Mouse (Mus musculus) cerebellum, adult 2 months (tissue): Measurements from ENCODE around the gene Emilin2. TPM values are rescaled to one million over a fixed set of nuclear protein-coding genes. Genes with fewer than 3 reads are reported as not detected.

ENCODE experiments used
- DNase-seq, 2 experiments: peaks; one replicate each; pipeline ENCODE4 v3.0.0; 2021
- H3K27ac ChIP-seq: fragments of 200-500 bp; 2 replicates; pipeline ENCODE4 v1.5.1; 2012; ENCODE audit warnings: low read length, control low read depth, inconsistent platforms; ENCODE audit not compliant: insufficient read depth
- H3K27me3 ChIP-seq: fragments of 200-500 bp; 2 replicates; pipeline ENCODE4 v1.6.1; 2012; ENCODE audit warnings: inconsistent platforms, mild to moderate bottlenecking, low read length, moderate library complexity; ENCODE audit not compliant: control insufficient read depth, insufficient read depth
- H3K4me1 ChIP-seq: fragments of 200-500 bp; 2 replicates; pipeline ENCODE4 v1.6.1; 2011; ENCODE audit warnings: low read length; ENCODE audit not compliant: control insufficient read depth, insufficient read depth
- H3K4me3 ChIP-seq: fragments of 200-500 bp; replicated peaks from 2 replicates; pipeline ENCODE3; 2011; ENCODE audit warnings: mild to moderate bottlenecking, low read depth, low read length, control low read depth; ENCODE audit not compliant: insufficient read depth
- CTCF ChIP-seq: fragments of 200-500 bp; IDR thresholded peaks from 2 replicates; pipeline ENCODE4 v1.5.1; 2011; ENCODE audit warnings: low read depth, mild to moderate bottlenecking, control low read depth, low read length, moderate library complexity, borderline replicate concordance; ENCODE audit not compliant: insufficient read depth
- POLR2A ChIP-seq: fragments of 200-500 bp; IDR thresholded peaks from 2 replicates; pipeline ENCODE4 v1.6.1; 2011; ENCODE audit warnings: low read length, control low read depth, borderline replicate concordance; ENCODE audit not compliant: insufficient read depth
- WGBS: fragments of 180-500 bp; shearing (Covaris S2); methylation state at CpG from one replicate; pipeline ENCODE4 v1.1.7; 2018; 5-methylcytosine and 5-hydroxymethylcytosine counted together
- polyA plus RNA-seq: library from polyadenylated mRNA; depleted of rRNA; stranded (reverse); fragments of >200 nt; gene quantifications from 2 replicates; pipeline ENCODE4 v1.2.3, GENCODE M21; 2012; rRNA removed

Emilin2 gene
- polyA plus RNA-seq, 1 experiment = 4.5 TPM

DNA sequence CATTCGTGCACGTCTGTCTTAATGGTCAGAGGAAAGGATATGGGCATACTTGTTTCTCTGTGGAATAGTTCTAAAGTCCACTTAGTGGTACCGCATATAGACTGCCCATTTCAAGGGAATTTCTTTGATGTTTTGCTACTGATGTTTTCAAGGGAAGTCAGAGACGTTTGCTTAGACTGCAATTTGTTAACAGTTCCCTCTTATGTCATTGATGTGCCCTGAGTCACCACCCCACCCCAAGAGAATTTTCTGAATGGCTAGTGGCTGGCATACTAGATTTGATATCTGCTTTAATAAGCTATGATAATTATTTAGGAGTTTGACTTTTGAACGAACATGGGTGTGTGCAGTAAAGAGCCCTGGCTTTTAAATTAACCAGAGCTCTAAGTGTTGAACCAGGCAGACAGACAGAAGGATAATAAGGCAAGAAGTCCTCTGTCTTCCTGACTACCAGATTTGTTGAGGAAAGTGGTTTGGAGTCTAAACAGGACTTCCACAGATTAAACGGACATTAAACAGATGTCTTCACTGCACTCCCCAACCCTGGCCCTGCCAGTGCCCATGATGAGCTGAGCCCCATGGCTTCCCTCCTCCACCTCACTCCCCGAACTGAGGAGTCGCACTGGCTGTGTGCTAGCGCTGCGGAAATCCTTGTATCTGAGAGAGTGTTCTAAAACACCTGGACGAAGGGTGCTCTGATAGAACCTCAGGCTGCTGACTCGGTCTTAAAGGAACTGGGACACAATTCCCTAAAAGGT lies 105.5 kb downstream of the Emilin2 start:
- H3K4me1 ChIP-seq = no peaks in the 10 kb centered on the region
- WGBS = 84% methylated on average over 12 of the region's 12 CpGs
- DNase-seq = no peak
- H3K27ac ChIP-seq = no peak overlapping the region
- H3K4me3 ChIP-seq = no peak overlapping the region
- H3K27me3 ChIP-seq = no peaks in the 10 kb centered on the region
- TF ChIP-seq POLR2A (no peak), CTCF (no peak)

DNA sequence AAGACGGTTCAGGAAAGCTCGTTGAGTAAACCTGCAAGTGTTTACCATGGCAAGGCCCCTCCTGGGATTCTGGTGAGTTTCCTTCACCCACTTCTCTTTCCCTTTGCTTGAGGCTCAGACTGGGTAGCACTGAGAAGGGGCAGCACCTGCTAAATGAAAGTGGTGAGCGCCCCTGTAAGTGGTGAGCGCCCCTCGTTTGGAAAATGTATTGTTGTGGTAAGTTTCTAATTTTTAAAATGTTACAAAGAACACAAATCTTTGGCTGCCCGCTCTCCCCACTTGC lies 107.0 kb downstream of the Emilin2 start:
- H3K27ac ChIP-seq = no peak overlapping the region
- no peaks in the 10 kb centered on the region for H3K4me1 ChIP-seq
- WGBS = 90% methylated on average over 6 of the region's 6 CpGs
- DNase-seq = no peak
- TF ChIP-seq CTCF = no peak
- TF ChIP-seq POLR2A = no peak
- no peaks in the 10 kb centered on the region for H3K27me3 ChIP-seq
- no peak overlapping the region for H3K4me3 ChIP-seq

DNA sequence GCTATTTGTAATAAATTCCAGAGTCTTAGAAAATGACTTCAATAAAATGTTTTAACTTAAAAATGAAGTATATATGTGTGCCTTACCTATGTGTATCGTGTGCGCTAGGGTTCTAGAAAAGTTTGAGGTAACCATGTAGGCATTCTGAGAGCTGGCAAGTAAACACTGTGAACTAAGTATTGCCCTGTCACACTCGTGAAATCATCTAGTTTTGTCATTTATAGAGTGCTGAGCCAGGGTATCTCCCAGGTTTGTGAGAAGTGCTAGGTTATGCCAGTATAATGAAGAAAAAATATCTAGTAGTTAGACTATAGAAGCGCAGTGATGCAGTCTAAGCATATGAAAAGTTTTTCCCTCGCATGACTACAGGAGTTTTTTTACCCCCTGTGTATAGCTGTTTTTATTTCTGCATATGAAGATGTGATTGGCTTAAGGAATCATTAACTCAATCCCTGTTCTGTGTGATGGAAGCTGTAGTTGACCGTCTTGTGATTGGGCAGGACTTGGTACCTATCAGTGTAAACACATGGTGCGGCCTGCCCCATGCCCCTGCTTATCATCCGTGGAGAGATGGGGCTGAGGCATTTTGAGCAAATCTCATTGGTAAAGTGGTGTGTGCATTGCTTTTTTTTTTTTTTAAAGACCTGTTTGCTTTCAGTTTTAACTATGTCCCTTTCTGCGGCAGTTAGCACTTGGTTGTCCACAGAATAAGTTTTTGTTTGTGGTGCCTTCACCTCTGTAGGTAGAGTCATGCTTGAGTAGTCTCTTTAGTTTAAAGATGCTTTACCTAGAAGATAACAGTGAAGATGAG lies 107.6 kb downstream of the Emilin2 start:
- 94% methylated on average over 9 of the region's 9 CpGs for WGBS
- no peak for TF ChIP-seq POLR2A
- no peak for TF ChIP-seq CTCF
- no peak for DNase-seq

More for the DNA sequence above, 107.6 kb downstream of the Emilin2 start:
- Histone ChIP-seq H3K4me3 (no peak overlapping the region), H3K27ac (no peak overlapping the region), H3K27me3 (no peaks in the 10 kb centered on the region), H3K4me1 (no peaks in the 10 kb centered on the region)

Other genes starting within 250 kb of the Emilin2 start
- gene Lpin2, start 129.4 kb downstream of the Emilin2 start, polyA plus RNA-seq = 30.2 and 31.5 TPM in 2 replicates
- gene Gm4707, start 147.9 kb upstream of the Emilin2 start, polyA plus RNA-seq = 2.0 and 2.2 TPM in 2 replicates
- 24.6 and 26.4 TPM in 2 replicates for gene Smchd1, start 163.4 kb upstream of the Emilin2 start, polyA plus RNA-seq
- 0.19 TPM in 1 of 2 replicates, not detected in the other for gene Ndc80, start 214.9 kb upstream of the Emilin2 start, polyA plus RNA-seq
- 1.5 and 1.8 TPM in 2 replicates for gene Spdya, start 240.1 kb upstream of the Emilin2 start, polyA plus RNA-seq